Mouse (Mus musculus) thymus, adult 2 months (tissue): ENCODE measurements around the gene Rev1.

Experiments
- CTCF ChIP-seq: fragments of 200-500 bp; IDR thresholded peaks from 2 replicates; pipeline ENCODE4 v1.5.1; 2012; ENCODE audit warnings: mild to moderate bottlenecking, control low read depth, low read length, moderate library complexity, borderline replicate concordance; ENCODE audit not compliant: control insufficient read depth, poor library complexity, insufficient read depth; ENCODE audit errors: extremely low read depth
- POLR2A ChIP-seq: fragments of 200-500 bp; IDR thresholded peaks from 2 replicates; pipeline ENCODE4 v1.6.1; 2012; ENCODE audit warnings: mild to moderate bottlenecking, low read length, control low read depth, moderate library complexity; ENCODE audit not compliant: control insufficient read depth, poor library complexity, insufficient read depth; ENCODE audit errors: extremely low read depth

DNA sequence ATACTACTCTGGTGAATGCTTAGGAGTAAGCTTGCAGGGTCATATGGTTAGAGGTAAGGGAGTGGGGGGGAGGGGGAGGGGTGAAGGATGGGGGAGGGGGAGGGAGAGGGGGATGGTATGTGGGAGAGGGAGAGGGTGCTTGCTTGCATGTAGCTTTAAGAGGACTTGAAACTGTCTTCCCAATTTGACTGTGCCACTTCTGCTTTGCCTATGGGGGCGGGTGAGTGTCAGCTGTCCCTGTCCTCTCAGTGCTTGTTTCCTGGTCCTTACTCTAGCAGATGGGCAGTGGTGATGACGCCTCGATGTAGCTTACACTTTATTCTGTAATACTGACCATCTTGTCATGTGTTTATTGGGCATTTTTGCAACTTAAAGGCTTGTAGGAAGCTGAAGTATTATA is 117.5 kb downstream of the Rev1 start:
- TF ChIP-seq CTCF (no peak), POLR2A (no peak)
